Mouse (Mus musculus) limb, embryonic 15.5 days (tissue): ENCODE data around the gene Spa17. TPM values are rescaled to one million over a fixed set of nuclear protein-coding genes. Genes with fewer than 3 reads are reported as not detected.

ENCODE experiments used
- ATAC-seq: fragments of 200-750 bp; cut with Nextera tagmentation; 2 replicates; pipeline ENCODE4 v1.8.0; 2017; ENCODE audit warnings: low read depth, moderate TSS enrichment; ENCODE audit not compliant: insufficient number of reproducible peaks, low FRiP score, low TSS enrichment
- H3K27ac ChIP-seq: fragments of 300-500 bp; sonication (generic); 2 replicates; pipeline ENCODE4 v1.5.1; 2015; ENCODE audit warnings: moderate library complexity, mild to moderate bottlenecking, inconsistent platforms
- H3K27me3 ChIP-seq: fragments of 300-500 bp; sonication (generic); 2 replicates; pipeline ENCODE4 v1.6.1; 2015; ENCODE audit warnings: inconsistent platforms
- H3K36me3 ChIP-seq: fragments of 300-500 bp; sonication (generic); 2 replicates; pipeline ENCODE4 v1.6.1; 2015; ENCODE audit warnings: inconsistent platforms
- H3K4me1 ChIP-seq: fragments of 300-500 bp; sonication (generic); 2 replicates; pipeline ENCODE4 v1.6.1; 2015; ENCODE audit warnings: inconsistent platforms
- H3K4me2 ChIP-seq: fragments of 300-500 bp; sonication (generic); 2 replicates; pipeline ENCODE4 v1.6.1; 2015; ENCODE audit warnings: mild to moderate bottlenecking, inconsistent platforms
- H3K4me3 ChIP-seq: fragments of 300-500 bp; sonication (generic); 2 replicates; pipeline ENCODE4 v1.5.1; 2015; ENCODE audit warnings: mild to moderate bottlenecking, inconsistent platforms
- H3K9ac ChIP-seq: fragments of 300-500 bp; sonication (generic); 2 replicates; pipeline ENCODE4 v1.6.1; 2015; ENCODE audit warnings: inconsistent platforms
- H3K9me3 ChIP-seq: fragments of 300-500 bp; sonication (generic); 2 replicates; pipeline ENCODE4 v1.6.1; 2016; ENCODE audit warnings: inconsistent platforms
- WGBS: fragments of 180-500 bp; shearing (Covaris S2); methylation state at CpG from one replicate; pipeline ENCODE4 v1.1.7; 2015; 5-methylcytosine and 5-hydroxymethylcytosine counted together
- polyA plus RNA-seq: library from polyadenylated mRNA; unstranded; fragments of >200 nt; fragmentation: Nextera tagmentation; extraction: Ambion mirVana; gene quantifications from 2 replicates; pipeline ENCODE4 v1.2.1, GENCODE M21; 2015

The Spa17 gene
- polyA plus RNA-seq, 1 experiment from 2014 or later = 5.1 TPM

GRCm38 (mm10) chr9:37615220-37615619 is 1.7 kb upstream of the Spa17 start:
- no peaks in the 10 kb centered on the region for H3K9me3 ChIP-seq
- no peak overlapping the region for H3K4me3 ChIP-seq
- H3K27me3 ChIP-seq = 0 out of 2 replicates have a peak, but pooled peaks cover 4% of the 10 kb centered on the region
- no peak overlapping the region for H3K9ac ChIP-seq
- ATAC-seq = no peak
- no peak overlapping the region for H3K27ac ChIP-seq
- 63% methylated on average over 5 of the region's 5 CpGs for WGBS
- no peaks in the 10 kb centered on the region for H3K36me3 ChIP-seq
- H3K4me2 ChIP-seq = no peak overlapping the region
- H3K4me1 ChIP-seq = peaks cover 4% of the 10 kb centered on the region; the same call in 1 of the 2 replicates

GRCm38 (mm10) chr9:37614316-37614715 is 794 bp upstream of the Spa17 start:
- Histone ChIP-seq H3K4me2 (peak overlapping the region; percentile 67; the same call in 1 of the 2 replicates), H3K4me1 (peaks cover 8% of the 10 kb centered on the region; the same call in 1 of the 2 replicates), H3K4me3 (peak overlapping the region; percentile 64), H3K27ac (no peak overlapping the region), H3K9me3 (no peaks in the 10 kb centered on the region), H3K27me3 (0 out of 2 replicates have a peak, but pooled peaks cover 4% of the 10 kb centered on the region), H3K36me3 (no peaks in the 10 kb centered on the region), H3K9ac (no peak overlapping the region)
- no peak for ATAC-seq

- H3K9me3 ChIP-seq = no peaks in the 10 kb centered on the region
- 0 out of 2 replicates have a peak, but pooled peaks cover 4% of the 10 kb centered on the region for H3K27me3 ChIP-seq
- no peak for ATAC-seq
- peak overlapping the region; percentile 31; the same call in 1 of the 2 replicates for H3K9ac ChIP-seq
- H3K4me2 ChIP-seq = peak overlapping the region; percentile 67
- WGBS = 18% methylated on average over 6 of the region's 6 CpGs
- H3K27ac ChIP-seq = peak overlapping the region; percentile 65; the same call in 1 of the 2 replicates
- peak overlapping the region; percentile 64 for H3K4me3 ChIP-seq
- H3K36me3 ChIP-seq = no peaks in the 10 kb centered on the region
- peaks cover 8% of the 10 kb centered on the region; the same call in 1 of the 2 replicates for H3K4me1 ChIP-seq
Measured at GRCm38 (mm10) chr9:37613911-37614280, 374 bp upstream of the Spa17 start.

- Histone ChIP-seq H3K9ac (no peak overlapping the region), H3K27ac (no peak overlapping the region), H3K4me3 (no peak overlapping the region), H3K4me1 (peaks cover 8% of the 10 kb centered on the region; the same call in 1 of the 2 replicates), H3K27me3 (0 out of 2 replicates have a peak, but pooled peaks cover 3% of the 10 kb centered on the region), H3K4me2 (no peak overlapping the region), H3K36me3 (no peaks in the 10 kb centered on the region), H3K9me3 (no peaks in the 10 kb centered on the region)
- WGBS = 45% methylated on average over 4 of the region's 4 CpGs
- no peak for ATAC-seq
Measured at GRCm38 (mm10) chr9:37609558-37609957, 4.0 kb downstream of the Spa17 start.

- Histone ChIP-seq H3K4me2 (no peak overlapping the region), H3K9me3 (no peaks in the 10 kb centered on the region), H3K27me3 (no peaks in the 10 kb centered on the region), H3K27ac (no peak overlapping the region), H3K4me1 (0 out of 2 replicates have a peak, but pooled peaks cover 4% of the 10 kb centered on the region), H3K4me3 (no peak overlapping the region), H3K36me3 (no peaks in the 10 kb centered on the region), H3K9ac (no peak overlapping the region)
- no peak for ATAC-seq
- 90% methylated on average over 3 of the region's 3 CpGs for WGBS
Measured at GRCm38 (mm10) chr9:37605089-37605488, 8.4 kb downstream of the Spa17 start.

GRCm38 (mm10) chr9:37600538-37601205 is 12.8 kb downstream of the Spa17 start:
- Histone ChIP-seq H3K9ac (no peak overlapping the region), H3K27ac (no peak overlapping the region), H3K4me2 (no peak overlapping the region), H3K4me3 (no peak overlapping the region), H3K9me3 (no peaks in the 10 kb centered on the region), H3K36me3 (no peaks in the 10 kb centered on the region), H3K27me3 (no peaks in the 10 kb centered on the region), H3K4me1 (no peaks in the 10 kb centered on the region)
- 95% methylated on average over 2 of the region's 2 CpGs for WGBS
- no peak for ATAC-seq

GRCm38 (mm10) chr9:37598637-37599036 is 14.9 kb downstream of the Spa17 start:
- Histone ChIP-seq H3K27me3 (no peaks in the 10 kb centered on the region), H3K36me3 (no peaks in the 10 kb centered on the region), H3K4me1 (no peaks in the 10 kb centered on the region), H3K4me3 (no peak overlapping the region), H3K9me3 (no peaks in the 10 kb centered on the region), H3K4me2 (no peak overlapping the region), H3K9ac (no peak overlapping the region), H3K27ac (no peak overlapping the region)
- no peak for ATAC-seq
- WGBS = 78% methylated on average over 2 of the region's 2 CpGs

GRCm38 (mm10) chr9:37595570-37595969 is 18.0 kb downstream of the Spa17 start:
- no peak overlapping the region for H3K4me3 ChIP-seq
- H3K27ac ChIP-seq = no peak overlapping the region
- no peaks in the 10 kb centered on the region for H3K27me3 ChIP-seq
- no peak overlapping the region for H3K9ac ChIP-seq
- H3K36me3 ChIP-seq = no peaks in the 10 kb centered on the region
- no peak overlapping the region for H3K4me2 ChIP-seq
- no peaks in the 10 kb centered on the region for H3K4me1 ChIP-seq
- ATAC-seq = no peak
- no peaks in the 10 kb centered on the region for H3K9me3 ChIP-seq
- WGBS = 100% methylated on average over 1 of the region's 1 CpGs

- 53% methylated on average over 3 of the region's 3 CpGs for WGBS
Measured at GRCm38 (mm10) chr9:37593690-37594089, 19.8 kb downstream of the Spa17 start.

GRCm38 (mm10) chr9:37592633-37593032 is 20.9 kb downstream of the Spa17 start:
- H3K4me1 ChIP-seq = no peaks in the 10 kb centered on the region
- H3K36me3 ChIP-seq = no peaks in the 10 kb centered on the region
- no peak overlapping the region for H3K27ac ChIP-seq
- no peak overlapping the region for H3K4me2 ChIP-seq
- H3K9me3 ChIP-seq = no peaks in the 10 kb centered on the region
- H3K27me3 ChIP-seq = no peaks in the 10 kb centered on the region
- WGBS = 58% methylated on average over 6 of the region's 6 CpGs
- no peak overlapping the region for H3K9ac ChIP-seq
- ATAC-seq = no peak
- H3K4me3 ChIP-seq = no peak overlapping the region

More at GRCm38 (mm10) chr9:37593690-37594089, 19.8 kb downstream of the Spa17 start:
- Histone ChIP-seq H3K27me3 (no peaks in the 10 kb centered on the region), H3K9ac (no peak overlapping the region), H3K4me1 (no peaks in the 10 kb centered on the region), H3K9me3 (no peaks in the 10 kb centered on the region), H3K36me3 (no peaks in the 10 kb centered on the region), H3K4me3 (no peak overlapping the region), H3K27ac (no peak overlapping the region), H3K4me2 (no peak overlapping the region)
- ATAC-seq = no peak

- Histone ChIP-seq H3K9ac (no peak overlapping the region), H3K4me1 (no peaks in the 10 kb centered on the region), H3K4me2 (no peak overlapping the region), H3K36me3 (no peaks in the 10 kb centered on the region), H3K4me3 (no peak overlapping the region), H3K9me3 (no peaks in the 10 kb centered on the region), H3K27me3 (no peaks in the 10 kb centered on the region), H3K27ac (no peak overlapping the region)
- WGBS = 75% methylated on average over 2 of the region's 2 CpGs
- ATAC-seq = no peak
Measured at GRCm38 (mm10) chr9:37592025-37592424, 21.5 kb downstream of the Spa17 start.

GRCm38 (mm10) chr9:37590381-37590780 is 23.1 kb downstream of the Spa17 start:
- no peak overlapping the region for H3K4me2 ChIP-seq
- no peaks in the 10 kb centered on the region for H3K27me3 ChIP-seq
- no peaks in the 10 kb centered on the region for H3K4me1 ChIP-seq
- 80% methylated on average over 4 of the region's 4 CpGs for WGBS
- H3K27ac ChIP-seq = no peak overlapping the region
- H3K9ac ChIP-seq = no peak overlapping the region
- no peaks in the 10 kb centered on the region for H3K9me3 ChIP-seq
- no peaks in the 10 kb centered on the region for H3K36me3 ChIP-seq
- no peak for ATAC-seq
- H3K4me3 ChIP-seq = no peak overlapping the region
